Mouse (Mus musculus): Measurements from ENCODE around the gene Apol9a.

- TF ChIP-seq POLR2A (IDR thresholded peaks at IDR 0.05; ENCODE audit: insufficient read depth, low read length) (no peak), CTCF (IDR thresholded peaks at IDR 0.05; ENCODE audit: low read depth, low read length) (no peak)
Measured at GRCm38 (mm10) chr15:77356248-77356810, 54.6 kb downstream of the Apol9a start.
